Mouse (Mus musculus) thymus, postnatal 4 days (tissue): ENCODE measurements around the gene Pde11a.

Source experiments
- DNase-seq: peaks from one replicate; pipeline ENCODE4 v3.0.0; 2021

Pde11a gene

GRCm38 (mm10) chr2:76050092-76050491, 288.5 kb downstream of the Pde11a start:
- no peak for DNase-seq

GRCm38 (mm10) chr2:76049529-76049928, 289.0 kb downstream of the Pde11a start:
- DNase-seq, result no peak

- DNase-seq, result no peak
These were observed 290.8 kb downstream of the Pde11a start for GRCm38 (mm10) chr2:76047740-76048139.

GRCm38 (mm10) chr2:76042210-76042609, 296.4 kb downstream of the Pde11a start:
- no peak for DNase-seq

GRCm38 (mm10) chr2:76040116-76040515, 298.5 kb downstream of the Pde11a start:
- no peak for DNase-seq

- no peak for DNase-seq
These were observed 308.5 kb downstream of the Pde11a start for GRCm38 (mm10) chr2:76030080-76030479.

GRCm38 (mm10) chr2:76029081-76029901, 309.3 kb downstream of the Pde11a start:
- DNase-seq, result no peak

- DNase-seq, result no peak
These were observed 321.7 kb downstream of the Pde11a start for GRCm38 (mm10) chr2:76016890-76017289.

- DNase-seq, result no peak
These were observed 322.4 kb downstream of the Pde11a start for GRCm38 (mm10) chr2:76016136-76016535.

- no peak for DNase-seq
These were observed 323.1 kb downstream of the Pde11a start for GRCm38 (mm10) chr2:76015460-76015859.

GRCm38 (mm10) chr2:76014659-76015058, 323.9 kb downstream of the Pde11a start:
- no peak for DNase-seq

- DNase-seq, result no peak
These were observed 332.4 kb downstream of the Pde11a start for GRCm38 (mm10) chr2:76006194-76006593.

- no peak for DNase-seq
These were observed 335.7 kb downstream of the Pde11a start for GRCm38 (mm10) chr2:76002899-76003298.

GRCm38 (mm10) chr2:76001392-76001791, 337.2 kb downstream of the Pde11a start:
- DNase-seq, result peak; percentile 93

GRCm38 (mm10) chr2:75999636-76000035, 338.9 kb downstream of the Pde11a start:
- no peak for DNase-seq

GRCm38 (mm10) chr2:75998692-75999091, 339.9 kb downstream of the Pde11a start:
- DNase-seq, result no peak

GRCm38 (mm10) chr2:75997726-75998125, 340.8 kb downstream of the Pde11a start:
- no peak for DNase-seq

GRCm38 (mm10) chr2:75994841-75995240, 343.7 kb downstream of the Pde11a start:
- no peak for DNase-seq

- DNase-seq, result no peak
These were observed 346.9 kb downstream of the Pde11a start for GRCm38 (mm10) chr2:75991581-75992205.

- peak; percentile 89 for DNase-seq
These were observed 347.6 kb downstream of the Pde11a start for GRCm38 (mm10) chr2:75990885-75991539.

- no peak for DNase-seq
These were observed 348.9 kb downstream of the Pde11a start for GRCm38 (mm10) chr2:75989694-75990093.

- no peak for DNase-seq
These were observed 349.7 kb downstream of the Pde11a start for GRCm38 (mm10) chr2:75988779-75989363.

GRCm38 (mm10) chr2:75988378-75988777, 350.2 kb downstream of the Pde11a start:
- DNase-seq, result no peak
